Mouse (Mus musculus) naive thymus-derived CD4-positive, alpha-beta T cell, adult 2 months (primary cell): Measurements from ENCODE around the gene Idh3b.

ENCODE experiments used
- DNase-seq: peaks from one replicate; pipeline ENCODE4 v3.0.0-alpha.2; 2011; ENCODE audit warnings: low read depth

The Idh3b gene

GRCm38 (mm10) chr2:130265520-130265919 lies 18.8 kb downstream of the Idh3b start:
- no peak for DNase-seq

DNA sequence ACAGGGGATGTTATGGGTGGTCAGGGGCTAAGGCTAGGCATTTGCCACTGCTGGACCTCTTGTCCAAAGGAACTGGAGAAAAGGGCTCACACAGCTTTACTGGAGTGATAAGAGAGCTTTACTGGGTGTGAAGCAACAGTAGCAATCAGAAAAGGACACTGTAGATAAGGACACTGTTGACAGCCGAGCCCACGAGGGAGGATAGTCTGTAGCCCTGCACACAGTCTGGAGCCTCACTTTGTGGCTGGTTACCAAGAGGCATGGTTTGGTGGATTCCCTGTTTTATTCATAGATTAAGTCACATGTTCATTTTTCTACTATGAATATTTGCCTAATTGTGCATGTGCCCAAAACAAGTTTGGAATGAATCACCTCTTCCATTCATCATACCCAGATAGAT lies 21.9 kb downstream of the Idh3b start:
- DNase-seq, result no peak

- DNase-seq, result no peak
Observed at GRCm38 (mm10) chr2:130261914-130262313, 22.4 kb downstream of the Idh3b start.

DNA sequence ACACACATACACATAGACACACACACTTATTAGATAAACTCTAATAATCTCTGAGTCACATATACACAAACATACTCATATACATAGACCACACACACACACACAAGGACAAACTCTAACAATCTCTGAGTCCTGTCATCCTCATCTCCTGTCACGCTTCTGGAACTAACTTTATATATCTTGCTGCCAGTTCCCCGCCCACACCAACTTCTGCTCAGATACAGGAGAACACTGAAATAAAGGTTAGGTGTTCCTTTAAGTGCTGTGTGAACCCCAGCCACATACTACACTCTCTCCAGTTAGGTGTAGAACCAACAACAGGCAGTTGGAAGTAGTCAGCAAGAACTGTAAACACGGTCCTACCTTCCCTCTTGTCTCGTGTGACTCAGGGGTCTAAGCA lies 23.5 kb downstream of the Idh3b start:
- DNase-seq, result no peak

DNA sequence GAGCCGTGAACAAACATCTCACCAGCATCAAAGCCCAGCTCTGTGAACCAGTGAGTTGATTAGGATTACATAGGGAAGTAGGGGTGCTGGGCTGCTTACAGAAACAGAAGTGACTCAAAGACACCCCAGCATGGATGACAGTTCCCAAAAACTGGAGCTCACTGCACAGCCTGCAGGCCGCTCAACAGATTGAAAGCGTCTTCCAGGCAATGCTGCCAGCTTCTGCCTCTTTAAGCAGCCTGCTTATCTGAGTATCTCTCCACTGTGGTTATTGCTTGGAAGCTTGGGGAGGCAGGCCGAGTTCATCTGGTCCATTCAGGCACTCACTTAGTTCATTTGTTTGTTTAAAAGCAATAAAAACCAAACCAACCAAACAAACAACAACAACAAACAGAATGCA lies 27.6 kb downstream of the Idh3b start:
- DNase-seq, result no peak

DNA sequence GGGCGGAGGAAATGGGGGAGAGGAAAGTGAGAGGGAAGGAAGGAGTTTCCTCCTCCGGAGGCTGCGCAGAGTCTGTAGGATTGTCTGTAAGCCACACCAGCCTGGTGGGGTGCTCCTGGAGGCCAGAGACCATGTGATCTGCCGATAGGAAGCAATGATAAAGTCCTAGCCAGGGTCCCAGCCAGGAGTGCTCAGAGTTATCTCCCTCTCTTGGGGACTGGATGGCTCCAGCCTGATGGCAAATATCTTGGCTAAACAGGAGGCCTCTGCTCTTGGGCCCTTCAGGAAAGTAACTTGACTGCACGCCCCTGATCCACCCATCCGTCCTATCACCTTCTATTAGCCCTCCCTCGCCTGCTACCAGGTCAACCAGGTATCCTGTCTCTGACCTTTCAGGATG lies 36.1 kb downstream of the Idh3b start:
- DNase-seq, result no peak

DNA sequence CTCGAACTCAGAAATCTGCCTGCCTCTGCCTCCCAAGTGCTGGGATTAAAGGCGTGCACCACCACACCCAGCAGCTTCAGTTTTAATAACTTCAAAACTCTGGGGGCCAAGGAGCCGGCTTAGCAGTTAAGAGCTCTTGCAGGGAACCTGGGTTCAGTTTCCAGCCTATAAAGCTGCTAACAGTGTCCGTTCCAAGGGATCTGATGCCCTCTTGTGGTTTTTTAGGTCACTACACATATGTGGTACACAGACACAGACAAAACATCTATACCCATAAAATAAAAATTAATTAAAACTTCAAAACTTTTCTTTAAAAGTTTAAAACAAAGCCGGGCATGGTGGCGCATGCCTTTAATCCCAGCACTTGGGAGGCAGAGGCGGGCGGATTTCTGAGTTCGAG lies 37.4 kb downstream of the Idh3b start:
- DNase-seq, result peak; percentile 37
